Mouse (Mus musculus): ENCODE measurements around the gene Tsc22d3. TPM values are rescaled to one million over a fixed set of nuclear protein-coding genes. Genes with fewer than 3 reads are reported as not detected.

The Tsc22d3 gene
- polyA plus RNA-seq, 1 experiment from 2014 or later = 184 TPM

DNA sequence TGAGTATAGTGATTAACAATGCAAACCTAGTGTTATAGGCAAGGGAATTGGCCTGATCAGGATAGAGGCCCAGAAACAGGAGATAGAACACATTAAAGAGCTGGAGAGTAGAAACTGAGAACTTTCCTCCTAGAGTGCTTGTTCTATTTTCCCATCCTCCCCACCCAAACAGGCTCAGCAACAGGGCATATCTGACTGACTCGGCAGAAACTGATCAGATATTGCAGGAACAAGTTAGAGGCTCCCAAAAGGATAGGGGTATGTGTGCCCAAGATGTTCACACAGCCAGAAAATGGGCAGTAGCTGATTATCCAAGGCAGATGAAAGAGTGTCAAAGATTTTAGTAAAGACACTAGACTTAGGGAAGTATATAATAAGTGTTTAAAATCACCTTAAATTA is 25.3 kb downstream of the Tsc22d3 start:
- Histone ChIP-seq H3K36me3 (ENCODE audit: control insufficient read depth, insufficient read depth, low read length) (no peaks in the 10 kb centered on the region), H3K4me2 (no peak overlapping the region), H3K27ac (ENCODE audit: low read depth, low read length) (no peak overlapping the region), H3K9ac (ENCODE audit: low read depth, low read length) (no peak overlapping the region), H3K9me3 (replicated peaks; ENCODE audit: control insufficient read depth, low read length) (no peaks in the 10 kb centered on the region), H3K4me3 (ENCODE audit: low read depth, low read length) (no peak overlapping the region), H3K4me1 (ENCODE audit: control insufficient read depth, insufficient read depth, low read length) (no peaks in the 10 kb centered on the region), H3K27me3 (ENCODE audit: control insufficient read depth, insufficient read depth, low read length) (0 out of 2 replicates have a peak, but pooled peaks cover 6% of the 10 kb centered on the region)
- 48% methylated on average over 1 of the region's 1 CpGs for WGBS (ENCODE audit: insufficient replicate concordance)
- no peak for ATAC-seq (replicated peaks; ENCODE audit: insufficient number of reproducible peaks, low FRiP score, low TSS enrichment)

DNA sequence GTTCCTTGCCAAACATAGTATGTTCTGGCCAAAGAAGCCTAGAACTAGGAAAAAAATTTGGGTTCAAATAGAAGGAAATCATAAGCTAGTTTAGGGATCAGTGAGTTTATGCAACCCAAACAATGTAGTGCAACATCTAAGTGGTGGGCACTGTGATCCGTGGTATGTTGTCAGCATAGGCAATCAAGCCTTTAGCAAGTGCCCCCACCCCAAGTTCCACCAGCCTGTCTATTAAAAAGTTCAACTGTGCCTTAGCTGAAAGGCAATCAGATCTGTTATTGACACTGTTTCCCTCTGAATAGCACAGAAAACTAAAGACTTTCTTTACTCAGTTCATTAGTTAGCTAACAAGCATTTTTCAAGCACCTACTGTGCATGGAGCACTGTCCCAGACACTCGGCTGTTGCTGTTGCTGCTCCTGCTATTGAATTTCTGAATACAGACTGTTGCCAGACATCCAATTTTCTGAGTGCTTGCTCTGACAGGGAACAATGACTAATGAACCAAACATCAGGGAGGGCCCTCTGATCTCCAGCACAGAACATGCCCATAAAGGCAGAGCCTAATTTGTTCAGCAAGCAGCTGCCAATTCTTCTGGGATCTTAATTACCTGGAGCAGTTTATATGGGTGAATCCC is 27.6 kb downstream of the Tsc22d3 start:
- H3K36me3 ChIP-seq (ENCODE audit: control insufficient read depth, insufficient read depth, low read length) = no peaks in the 10 kb centered on the region
- no peak overlapping the region for H3K27ac ChIP-seq (ENCODE audit: low read depth, low read length)
- WGBS (ENCODE audit: insufficient replicate concordance) = 58% methylated on average over 2 of the region's 2 CpGs
- no peak overlapping the region for H3K4me3 ChIP-seq (ENCODE audit: low read depth, low read length)
- H3K27me3 ChIP-seq (ENCODE audit: control insufficient read depth, insufficient read depth, low read length) = 0 out of 2 replicates have a peak, but pooled peaks cover 6% of the 10 kb centered on the region
- no peaks in the 10 kb centered on the region for H3K9me3 ChIP-seq (replicated peaks; ENCODE audit: control insufficient read depth, low read length)
- no peaks in the 10 kb centered on the region for H3K4me1 ChIP-seq (ENCODE audit: control insufficient read depth, insufficient read depth, low read length)
- no peak overlapping the region for H3K4me2 ChIP-seq
- no peak overlapping the region for H3K9ac ChIP-seq (ENCODE audit: low read depth, low read length)
- ATAC-seq (replicated peaks; ENCODE audit: insufficient number of reproducible peaks, low FRiP score, low TSS enrichment) = no peak

- no peak overlapping the region for H3K4me2 ChIP-seq
- H3K27ac ChIP-seq (ENCODE audit: low read depth, low read length) = no peak overlapping the region
- H3K9ac ChIP-seq (ENCODE audit: low read depth, low read length) = no peak overlapping the region
- no peaks in the 10 kb centered on the region for H3K9me3 ChIP-seq (replicated peaks; ENCODE audit: control insufficient read depth, low read length)
- 0 out of 2 replicates have a peak, but pooled peaks cover 7% of the 10 kb centered on the region for H3K27me3 ChIP-seq (ENCODE audit: control insufficient read depth, insufficient read depth, low read length)
- no peaks in the 10 kb centered on the region for H3K4me1 ChIP-seq (ENCODE audit: control insufficient read depth, insufficient read depth, low read length)
- H3K36me3 ChIP-seq (ENCODE audit: control insufficient read depth, insufficient read depth, low read length) = no peaks in the 10 kb centered on the region
- no peak overlapping the region for H3K4me3 ChIP-seq (ENCODE audit: low read depth, low read length)
- 85% methylated on average over 1 of the region's 1 CpGs for WGBS (ENCODE audit: insufficient replicate concordance)
- no peak for ATAC-seq (replicated peaks; ENCODE audit: insufficient number of reproducible peaks, low FRiP score, low TSS enrichment)
These were observed 30.9 kb downstream of the Tsc22d3 start for GRCm38 (mm10) chrX:140569595-140569994.

- Histone ChIP-seq H3K9me3 (replicated peaks; ENCODE audit: control insufficient read depth, low read length) (no peaks in the 10 kb centered on the region), H3K9ac (ENCODE audit: low read depth, low read length) (no peak overlapping the region), H3K4me3 (ENCODE audit: low read depth, low read length) (no peak overlapping the region), H3K4me1 (ENCODE audit: control insufficient read depth, insufficient read depth, low read length) (no peaks in the 10 kb centered on the region), H3K27ac (ENCODE audit: low read depth, low read length) (no peak overlapping the region), H3K27me3 (ENCODE audit: control insufficient read depth, insufficient read depth, low read length) (0 out of 2 replicates have a peak, but pooled peaks cover 7% of the 10 kb centered on the region), H3K4me2 (no peak overlapping the region), H3K36me3 (ENCODE audit: control insufficient read depth, insufficient read depth, low read length) (no peaks in the 10 kb centered on the region)
- no peak for ATAC-seq (replicated peaks; ENCODE audit: insufficient number of reproducible peaks, low FRiP score, low TSS enrichment)
- 50% methylated on average over 1 of the region's 1 CpGs for WGBS (ENCODE audit: insufficient replicate concordance)
These were observed 32.6 kb downstream of the Tsc22d3 start for GRCm38 (mm10) chrX:140567711-140568407.

DNA sequence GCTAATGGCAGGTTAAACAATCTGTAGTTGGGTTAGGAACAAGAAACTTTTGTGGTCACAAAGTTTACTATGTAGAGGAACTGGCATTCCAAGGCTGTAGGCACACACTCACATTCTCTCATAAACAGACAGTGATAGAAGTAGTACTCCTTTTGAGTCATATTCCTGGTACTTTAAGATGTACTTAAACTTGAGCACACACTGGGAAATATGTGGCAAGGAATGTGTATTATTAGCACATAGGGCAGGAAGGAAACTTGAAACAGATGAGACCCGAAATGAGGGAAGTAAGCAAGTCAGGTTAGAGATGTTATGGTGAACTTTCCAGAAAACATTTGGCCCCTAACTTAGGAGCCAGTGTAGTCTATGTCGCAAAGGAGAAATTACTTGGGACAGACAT is 34.7 kb downstream of the Tsc22d3 start:
- no peak overlapping the region for H3K9ac ChIP-seq (ENCODE audit: low read depth, low read length)
- no peak overlapping the region for H3K27ac ChIP-seq (ENCODE audit: low read depth, low read length)
- no peak overlapping the region for H3K4me3 ChIP-seq (ENCODE audit: low read depth, low read length)
- H3K4me2 ChIP-seq = no peak overlapping the region
- no peaks in the 10 kb centered on the region for H3K36me3 ChIP-seq (ENCODE audit: control insufficient read depth, insufficient read depth, low read length)
- ATAC-seq (replicated peaks; ENCODE audit: insufficient number of reproducible peaks, low FRiP score, low TSS enrichment) = no peak
- H3K4me1 ChIP-seq (ENCODE audit: control insufficient read depth, insufficient read depth, low read length) = no peaks in the 10 kb centered on the region
- 74% methylated on average over 2 of the region's 2 CpGs for WGBS (ENCODE audit: insufficient replicate concordance)
- H3K27me3 ChIP-seq (ENCODE audit: control insufficient read depth, insufficient read depth, low read length) = 0 out of 2 replicates have a peak, but pooled peaks cover 7% of the 10 kb centered on the region
- H3K9me3 ChIP-seq (replicated peaks; ENCODE audit: control insufficient read depth, low read length) = no peaks in the 10 kb centered on the region

GRCm38 (mm10) chrX:140565212-140565611 is 35.2 kb downstream of the Tsc22d3 start:
- H3K27me3 ChIP-seq (ENCODE audit: control insufficient read depth, insufficient read depth, low read length) = 0 out of 2 replicates have a peak, but pooled peaks cover 7% of the 10 kb centered on the region
- no peak overlapping the region for H3K4me3 ChIP-seq (ENCODE audit: low read depth, low read length)
- no peak overlapping the region for H3K27ac ChIP-seq (ENCODE audit: low read depth, low read length)
- 94% methylated on average over 3 of the region's 3 CpGs for WGBS (ENCODE audit: insufficient replicate concordance)
- no peak overlapping the region for H3K9ac ChIP-seq (ENCODE audit: low read depth, low read length)
- H3K4me1 ChIP-seq (ENCODE audit: control insufficient read depth, insufficient read depth, low read length) = no peaks in the 10 kb centered on the region
- no peaks in the 10 kb centered on the region for H3K36me3 ChIP-seq (ENCODE audit: control insufficient read depth, insufficient read depth, low read length)
- no peak overlapping the region for H3K4me2 ChIP-seq
- ATAC-seq (replicated peaks; ENCODE audit: insufficient number of reproducible peaks, low FRiP score, low TSS enrichment) = no peak
- H3K9me3 ChIP-seq (replicated peaks; ENCODE audit: control insufficient read depth, low read length) = no peaks in the 10 kb centered on the region

DNA sequence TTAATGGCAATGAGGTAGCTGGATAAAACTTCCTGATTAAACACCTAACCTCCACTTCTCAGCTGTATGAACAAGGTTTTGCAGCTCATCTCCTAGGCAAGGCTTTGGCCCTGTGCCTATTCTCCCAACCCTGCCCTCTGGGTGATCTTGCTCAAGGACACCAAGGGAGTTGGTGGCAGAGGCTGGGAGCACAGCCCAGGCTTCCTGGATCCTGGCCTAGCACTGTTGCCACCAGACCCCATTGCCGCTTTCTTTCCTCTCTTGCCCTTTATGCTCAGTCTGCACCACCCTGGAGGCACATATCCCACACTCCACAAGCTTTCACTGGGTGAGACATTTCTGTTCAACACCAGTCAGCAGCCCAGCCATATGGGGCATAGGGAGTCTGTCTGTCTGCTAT is 35.7 kb downstream of the Tsc22d3 start:
- 92% methylated on average over 1 of the region's 1 CpGs for WGBS (ENCODE audit: insufficient replicate concordance)
- no peaks in the 10 kb centered on the region for H3K4me1 ChIP-seq (ENCODE audit: control insufficient read depth, insufficient read depth, low read length)
- no peak overlapping the region for H3K4me2 ChIP-seq
- no peaks in the 10 kb centered on the region for H3K9me3 ChIP-seq (replicated peaks; ENCODE audit: control insufficient read depth, low read length)
- no peak overlapping the region for H3K9ac ChIP-seq (ENCODE audit: low read depth, low read length)
- 0 out of 2 replicates have a peak, but pooled peaks cover 7% of the 10 kb centered on the region for H3K27me3 ChIP-seq (ENCODE audit: control insufficient read depth, insufficient read depth, low read length)
- H3K4me3 ChIP-seq (ENCODE audit: low read depth, low read length) = no peak overlapping the region
- no peak overlapping the region for H3K27ac ChIP-seq (ENCODE audit: low read depth, low read length)
- no peaks in the 10 kb centered on the region for H3K36me3 ChIP-seq (ENCODE audit: control insufficient read depth, insufficient read depth, low read length)
- no peak for ATAC-seq (replicated peaks; ENCODE audit: insufficient number of reproducible peaks, low FRiP score, low TSS enrichment)

DNA sequence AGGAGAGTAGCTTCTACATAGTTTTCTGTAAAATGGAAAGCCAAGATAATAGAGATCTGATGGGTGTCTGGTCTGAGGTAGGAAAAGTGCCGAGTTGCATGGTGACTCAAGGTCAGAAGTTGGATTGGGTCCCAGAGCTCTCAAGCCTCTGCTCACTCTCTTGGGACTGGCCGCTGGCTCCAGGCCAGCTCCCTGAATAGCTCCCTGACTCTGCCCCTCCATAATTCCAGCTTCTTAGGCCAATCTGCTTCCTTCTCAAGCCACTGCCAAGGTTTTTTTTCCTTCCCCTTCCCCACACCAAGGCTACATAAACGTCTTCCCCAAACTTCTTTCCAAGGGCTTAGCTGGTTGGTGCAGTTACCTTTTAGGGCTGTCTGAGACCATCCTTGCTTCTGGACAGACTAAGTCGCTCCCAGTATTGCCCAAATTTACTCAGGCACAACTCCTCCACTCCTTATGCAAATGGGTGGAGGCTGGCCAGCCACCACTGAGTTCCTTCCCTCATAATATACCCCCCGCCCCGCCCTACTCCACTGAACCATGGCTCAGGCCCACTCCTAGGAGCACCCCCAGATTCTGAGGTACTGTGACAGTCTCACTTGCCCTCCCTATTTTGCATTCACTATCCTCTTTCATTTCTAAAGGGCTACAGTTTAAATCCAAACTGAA is 42.1 kb downstream of the Tsc22d3 start:
- no peak overlapping the region for H3K4me3 ChIP-seq (ENCODE audit: low read depth, low read length)
- no peaks in the 10 kb centered on the region for H3K27me3 ChIP-seq (ENCODE audit: control insufficient read depth, insufficient read depth, low read length)
- no peaks in the 10 kb centered on the region for H3K9me3 ChIP-seq (replicated peaks; ENCODE audit: control insufficient read depth, low read length)
- 64% methylated on average over 6 of the region's 6 CpGs for WGBS (ENCODE audit: insufficient replicate concordance)
- 0 out of 2 replicates have a peak, but pooled peaks cover 5% of the 10 kb centered on the region for H3K4me1 ChIP-seq (ENCODE audit: control insufficient read depth, insufficient read depth, low read length)
- no peak overlapping the region for H3K4me2 ChIP-seq
- H3K27ac ChIP-seq (ENCODE audit: low read depth, low read length) = peak overlapping the region; percentile 46; the same call in 1 of the 2 replicates
- no peak for ATAC-seq (replicated peaks; ENCODE audit: insufficient number of reproducible peaks, low FRiP score, low TSS enrichment)
- no peak overlapping the region for H3K9ac ChIP-seq (ENCODE audit: low read depth, low read length)
- H3K36me3 ChIP-seq (ENCODE audit: control insufficient read depth, insufficient read depth, low read length) = no peaks in the 10 kb centered on the region

Measured in heart, embryonic 11.5 days (tissue).